Mouse (Mus musculus): ENCODE results near the gene Ctsh.

DNA sequence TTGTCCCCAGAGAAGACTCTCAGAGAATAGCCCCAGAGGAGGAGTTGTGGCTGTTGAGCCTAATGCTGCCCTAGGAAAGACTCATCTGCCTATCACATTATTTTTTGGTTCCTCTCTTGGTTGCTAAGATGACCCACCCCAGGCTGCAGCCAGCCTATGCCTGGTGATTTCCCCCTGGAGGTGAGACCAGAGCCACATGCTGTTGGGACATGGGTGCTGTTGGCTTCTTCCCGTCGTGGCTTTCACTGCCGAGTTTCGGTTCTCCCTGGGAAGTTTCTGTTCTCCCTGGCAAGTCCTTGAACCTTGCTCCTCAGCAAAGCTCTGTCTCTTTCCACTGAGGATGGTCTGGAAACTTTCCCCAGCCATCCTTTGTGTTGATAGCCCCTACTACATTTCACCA is 20.0 kb upstream of the Ctsh start:
- no peak for TF ChIP-seq CTCF (conservative IDR thresholded peaks at IDR 0.05; ENCODE audit: insufficient read depth, insufficient read length, low read depth, low read length)
- TF ChIP-seq POLR2A (IDR thresholded peaks at IDR 0.05; ENCODE audit: low read depth, low read length) = no peak

Measured in kidney, adult 2 months (tissue).